Mouse (Mus musculus) CH12.LX (cell line): ENCODE results near the gene Slc6a12. TPM values are rescaled to one million over a fixed set of nuclear protein-coding genes. Genes with fewer than 3 reads are reported as not detected.

Source experiments
- DNase-seq: peaks from one replicate; pipeline ENCODE4 v3.0.0-alpha.2; 2013; ENCODE audit errors: extremely low read depth
- H3K27ac ChIP-seq: 2 replicates; pipeline ENCODE4 v1.5.1; 2012; ENCODE audit warnings: low read depth, mild to moderate bottlenecking, control low read depth, moderate library complexity; ENCODE audit not compliant: insufficient read depth
- H3K27me3 ChIP-seq: replicated peaks from 2 replicates; pipeline ENCODE3; 2012; ENCODE audit warnings: inconsistent platforms
- H3K36me3 ChIP-seq, 2 experiments: replicated peaks in 1 of 2; 2 replicates each; pipeline versions ENCODE3 to v1.6.1; 2012; ENCODE audit warnings: inconsistent platforms in 1 of 2, low read length in 1 of 2, mild to moderate bottlenecking in 1 of 2, mixed read lengths in 1 of 2, moderate library complexity in 1 of 2; ENCODE audit not compliant: control insufficient read depth in 1 of 2, insufficient read depth in 1 of 2
- H3K4me1 ChIP-seq, 2 experiments: 2 replicates each; pipeline ENCODE4 v1.6.1; 2012; ENCODE audit warnings: inconsistent platforms in 1 of 2, moderate library complexity in 1 of 2; ENCODE audit not compliant: insufficient read depth in 2 of 2, control insufficient read depth in 1 of 2
- H3K4me2 ChIP-seq: 2 replicates; pipeline ENCODE4 v1.6.1; 2012; ENCODE audit warnings: low read depth, mild to moderate bottlenecking, control low read depth; ENCODE audit not compliant: poor library complexity, insufficient read depth, severe bottlenecking
- H3K4me3 ChIP-seq, 3 experiments: fragments of 150-350 bp in 1 of 3; sonication (generic) in 1 of 3; replicated peaks in 1 of 3; 2 replicates each; pipeline versions ENCODE3 to v1.5.1; 2011 to 2012; ENCODE audit warnings: low read depth in 2 of 3, low read length in 2 of 3, mild to moderate bottlenecking in 2 of 3, moderate library complexity in 2 of 3, control low read depth in 1 of 3, improper control_type of control experiment in 1 of 3, inconsistent platforms in 1 of 3, mixed read lengths in 1 of 3; ENCODE audit not compliant: poor library complexity in 1 of 3
- H3K79me2 ChIP-seq: replicated peaks from 2 replicates; pipeline ENCODE4 v1.6.1; 2012; ENCODE audit warnings: mild to moderate bottlenecking, moderate library complexity; ENCODE audit not compliant: control insufficient read depth, poor library complexity, insufficient read depth, severe bottlenecking; ENCODE audit errors: extremely low read depth
- H3K9ac ChIP-seq: 2 replicates; pipeline ENCODE4 v1.6.1; 2012; ENCODE audit warnings: low read depth, mild to moderate bottlenecking, control low read depth, moderate library complexity; ENCODE audit not compliant: insufficient read depth
- H3K9me3 ChIP-seq: replicated peaks from 2 replicates; pipeline ENCODE3; 2012; ENCODE audit warnings: low read length, inconsistent platforms, mixed read lengths
- CHD1 ChIP-seq: IDR thresholded peaks from 2 replicates; pipeline ENCODE4 v1.6.1; 2012; ENCODE audit warnings: low read depth, low read length, improper control_type of control experiment, inconsistent platforms
- CHD2 ChIP-seq: IDR thresholded peaks from 2 replicates; pipeline ENCODE4 v1.6.1; 2011; ENCODE audit warnings: low read length, improper control_type of control experiment
- ELF1 ChIP-seq: IDR thresholded peaks from 2 replicates; pipeline ENCODE4 v1.6.1; 2014; ENCODE audit warnings: low read depth, mild to moderate bottlenecking, inconsistent platforms, low read length, improper control_type of control experiment
- EP300 ChIP-seq: IDR thresholded peaks from 2 replicates; pipeline ENCODE4 v1.6.1; 2011; ENCODE audit warnings: low read length, improper control_type of control experiment
- HCFC1 ChIP-seq: IDR thresholded peaks from 2 replicates; pipeline ENCODE4 v1.6.1; 2012; ENCODE audit warnings: low read depth, mild to moderate bottlenecking, inconsistent platforms, low read length, improper control_type of control experiment
- IRF4 ChIP-seq: IDR thresholded peaks from 2 replicates; pipeline ENCODE4 v1.6.1; 2014; ENCODE audit warnings: low read depth, mild to moderate bottlenecking, inconsistent platforms, low read length, improper control_type of control experiment
- MAFK ChIP-seq: IDR thresholded peaks from 2 replicates; pipeline ENCODE4 v1.6.1; 2011; ENCODE audit warnings: low read length, improper control_type of control experiment; ENCODE audit not compliant: insufficient replicate concordance
- MXI1 ChIP-seq: IDR thresholded peaks from 2 replicates; pipeline ENCODE4 v1.6.1; 2011; ENCODE audit warnings: mild to moderate bottlenecking, low read depth, low read length, improper control_type of control experiment
- NRF1 ChIP-seq: IDR thresholded peaks from 2 replicates; pipeline ENCODE4 v1.6.1; 2014; ENCODE audit warnings: low read depth, mild to moderate bottlenecking, inconsistent platforms, low read length, improper control_type of control experiment, moderate library complexity
- PAX5 ChIP-seq: IDR thresholded peaks from 2 replicates; pipeline ENCODE4 v1.6.1; 2012; ENCODE audit warnings: low read length, inconsistent platforms, mixed read lengths
- RAD21 ChIP-seq: IDR thresholded peaks from 2 replicates; pipeline ENCODE4 v1.6.1; 2011; ENCODE audit warnings: low read depth, mild to moderate bottlenecking, low read length, improper control_type of control experiment, moderate library complexity
- RCOR1 ChIP-seq: conservative IDR thresholded peaks from 2 replicates; pipeline ENCODE4 v1.6.1; 2012; ENCODE audit warnings: low read depth, mild to moderate bottlenecking, inconsistent platforms, low read length, improper control_type of control experiment
- TBP ChIP-seq: conservative IDR thresholded peaks from 2 replicates; pipeline ENCODE4 v1.6.1; 2011; ENCODE audit warnings: low read depth, low read length, improper control_type of control experiment
- UBTF ChIP-seq: IDR thresholded peaks from 2 replicates; pipeline ENCODE4 v1.6.1; 2012; ENCODE audit warnings: low read depth, mild to moderate bottlenecking, inconsistent platforms, low read length, improper control_type of control experiment, moderate library complexity
- USF1 ChIP-seq: IDR thresholded peaks from 2 replicates; pipeline ENCODE4 v1.6.1; 2014; ENCODE audit warnings: low read depth, mild to moderate bottlenecking, inconsistent platforms, low read length, improper control_type of control experiment
- USF2 ChIP-seq: conservative IDR thresholded peaks from 2 replicates; pipeline ENCODE4 v1.6.1; 2011; ENCODE audit warnings: low read depth, low read length, improper control_type of control experiment
- ZC3H11A ChIP-seq: IDR thresholded peaks from 2 replicates; pipeline ENCODE4 v1.6.1; 2012; ENCODE audit warnings: low read depth, mild to moderate bottlenecking, inconsistent platforms, low read length, improper control_type of control experiment
- ZMIZ1 ChIP-seq: IDR thresholded peaks from 2 replicates; pipeline ENCODE4 v1.6.1; 2012; ENCODE audit warnings: low read depth, mild to moderate bottlenecking, inconsistent platforms, low read length, improper control_type of control experiment
- ZNF384 ChIP-seq: IDR thresholded peaks from 2 replicates; pipeline ENCODE4 v1.6.1; 2012; ENCODE audit warnings: low read depth, low read length, improper control_type of control experiment, inconsistent platforms
- dilution Hi-C: fragments of 300-500 bp; cut with MboI; formaldehyde crosslinking; loops from 2 replicates; pipeline ENCODE4 v1.14.3; 2020; ENCODE audit warnings: low sequenced_read_pairs; ENCODE audit not compliant: extremely low pct_unique_long_range_greater_than_20kb, extremely low pct_ligation_motif_present
- in situ Hi-C: fragments of 300-500 bp; cut with MboI; formaldehyde crosslinking; loops from 3 replicates; pipeline ENCODE4 v1.14.3; 2019; ENCODE audit warnings: low sequenced_read_pairs, low pct_ligation_motif_present, low pct_unique_long_range_greater_than_20kb, mixed read lengths
- polyA plus RNA-seq: library from polyadenylated mRNA; unstranded; fragments of >175 nt; gene quantifications from 2 replicates; pipeline ENCODE4 v1.2.1, GENCODE M21; 2012; ENCODE audit warnings: low read depth; ENCODE audit not compliant: insufficient read length
- total RNA-seq, 2 experiments: library from RNA; depleted of rRNA; stranded (reverse); fragments of 300-350 nt in 1 of 2; fragments of >200 nt in 1 of 2; gene quantifications; 2 replicates each; pipeline ENCODE4 v1.2.3; 2012 to 2014

The Slc6a12 gene
- total and polyA plus RNA-seq, 3 experiments, result 0.55 to 2.5 (median 2.5) TPM

DNA sequence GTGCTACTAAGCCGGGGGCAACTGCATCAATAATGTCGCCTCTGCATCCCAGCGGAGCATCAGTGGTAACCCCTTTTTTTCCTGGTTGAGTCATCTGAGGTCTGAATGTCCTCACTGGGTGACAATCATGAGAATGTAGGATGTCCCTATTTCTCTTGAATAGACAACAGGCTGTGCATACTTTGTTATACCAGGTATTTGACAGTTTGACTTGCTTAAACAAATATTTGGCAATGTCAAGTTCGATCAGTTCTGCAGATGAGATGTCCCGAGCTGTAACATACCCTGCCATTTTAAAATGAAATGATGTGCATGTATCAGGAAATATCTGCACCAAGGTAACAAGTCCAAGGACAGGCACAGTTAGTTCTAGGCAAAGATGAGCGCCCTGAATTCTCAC is 58.3 kb downstream of the Slc6a12 start:
- Histone ChIP-seq H3K9me3 (no peaks in the 10 kb centered on the region), H3K27me3 (peaks cover 65% of the 10 kb centered on the region), H3K36me3 (no peaks in the 10 kb centered on the region), H3K79me2 (no peaks in the 10 kb centered on the region), H3K27ac (no peak overlapping the region), H3K4me3 (no peak overlapping the region), H3K4me1 (no peaks in the 10 kb centered on the region), H3K4me2 (no peak overlapping the region), H3K9ac (no peak overlapping the region)
- in situ Hi-C loops, result loop anchor here (25.0 kb wide), 1 partner anchor 111 kb away; no protein-coding TSS in a partner anchor
- dilution Hi-C loops, result no loop called here
- no peak for DNase-seq
- no peak for TF ChIP-seq NRF1
- no peak for TF ChIP-seq ZC3H11A
- TF ChIP-seq TBP, result no peak
- TF ChIP-seq RAD21, result no peak
- no peak for TF ChIP-seq USF1
- no peak for TF ChIP-seq MAFK
- no peak for TF ChIP-seq MXI1
- no peak for TF ChIP-seq EP300
- TF ChIP-seq ELF1, result no peak
- TF ChIP-seq RCOR1, result no peak
- no peak for TF ChIP-seq CHD1
- TF ChIP-seq ZNF384, result no peak
- no peak for TF ChIP-seq USF2
- TF ChIP-seq IRF4, result no peak
- no peak for TF ChIP-seq CHD2
- TF ChIP-seq, all 38 proteins: peak for 0

DNA sequence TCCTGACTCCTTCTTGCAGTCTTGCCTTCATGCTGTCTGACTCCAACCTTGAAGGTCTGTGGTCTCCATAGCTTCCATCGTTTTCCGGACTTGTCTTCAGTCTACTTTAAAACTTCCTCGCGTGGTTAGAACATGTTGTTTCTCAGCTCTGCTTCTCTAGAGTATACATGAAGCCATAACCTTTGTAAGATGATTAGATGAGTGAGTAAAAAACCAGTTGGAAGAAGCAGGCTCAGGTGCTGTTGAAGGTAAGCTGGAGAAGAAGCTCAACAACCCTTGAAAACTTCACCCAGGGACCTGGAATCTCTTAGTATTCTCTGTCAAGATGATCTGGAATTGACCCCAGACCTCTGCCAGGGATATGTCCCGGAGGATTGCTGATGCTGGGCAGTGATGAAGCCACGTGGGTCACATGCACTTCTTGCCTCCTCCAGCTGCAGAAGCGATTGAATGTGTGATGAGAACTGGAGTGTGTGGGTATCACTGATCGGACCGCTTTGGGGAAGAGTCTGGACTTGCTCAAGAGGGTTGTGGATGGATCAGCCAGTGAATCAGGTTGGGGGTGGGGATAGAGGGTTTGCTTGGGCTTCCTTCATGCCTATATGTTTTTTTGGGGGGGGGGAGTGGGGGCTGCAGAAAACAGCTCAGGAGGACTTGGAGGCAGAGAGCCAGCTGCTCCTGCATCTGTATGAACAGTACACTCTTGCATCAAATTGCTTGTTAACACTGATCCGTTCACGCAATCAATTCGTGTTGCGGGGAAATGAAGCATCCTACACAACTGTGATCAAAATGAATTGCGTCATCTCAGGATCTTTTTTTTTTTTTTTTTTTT is 59.2 kb downstream of the Slc6a12 start:
- no peaks in the 10 kb centered on the region for H3K79me2 ChIP-seq
- no peaks in the 10 kb centered on the region for H3K9me3 ChIP-seq
- dilution Hi-C loops, result no loop called here
- H3K4me1 ChIP-seq, result no peaks in the 10 kb centered on the region
- in situ Hi-C loops, result loop anchor here (25.0 kb wide), 1 partner anchor 110 kb away; no protein-coding TSS in a partner anchor
- no peak overlapping the region for H3K4me2 ChIP-seq
- H3K27me3 ChIP-seq, result peaks cover 74% of the 10 kb centered on the region
- TF ChIP-seq CHD2 (no peak), TBP (no peak), HCFC1 (no peak), ZMIZ1 (no peak), CHD1 (no peak), UBTF (no peak), PAX5 (no peak), MAFK (no peak), EP300 (no peak), USF2 (no peak)
- no peak overlapping the region for H3K4me3 ChIP-seq
- no peaks in the 10 kb centered on the region for H3K36me3 ChIP-seq
- no peak overlapping the region for H3K9ac ChIP-seq
- no peak overlapping the region for H3K27ac ChIP-seq
- DNase-seq, result no peak
